Mouse (Mus musculus) embryo, embryonic 10.5 days (tissue): ENCODE measurements around the gene Ankzf1.

Source experiments
- DNase-seq: peaks from one replicate; pipeline ENCODE4 v3.0.0-alpha.2; 2015; ENCODE audit warnings: low spot score

Gene Ankzf1

GRCm38 (mm10) chr1:75191622-75192402 is at the start of gene Ankzf1, which contains the start of gene Atg9a:
TSS of gene Ankzf1 (plus strand) at chr1:75192151.
TSS of gene Atg9a (minus strand) at chr1:75192196.
- peak; percentile 99 for DNase-seq

- DNase-seq: peak; percentile 97
Measured at GRCm38 (mm10) chr1:75142301-75143261, 49.4 kb upstream of the Ankzf1 start, which contains the start of the genes Cnppd1 and Retreg2. TSS of gene Cnppd1 (minus strand) at chr1:75142711. TSS of gene Retreg2 (plus strand) at chr1:75142778.

- no peak for DNase-seq
Measured at GRCm38 (mm10) chr1:75145589-75145988, 46.4 kb upstream of the Ankzf1 start.

- DNase-seq: no peak
Measured at GRCm38 (mm10) chr1:75147411-75148135, 44.4 kb upstream of the Ankzf1 start.

- no peak for DNase-seq
Measured at GRCm38 (mm10) chr1:75148727-75149126, 43.2 kb upstream of the Ankzf1 start.

- no peak for DNase-seq
Measured at GRCm38 (mm10) chr1:75155837-75156236, 36.1 kb upstream of the Ankzf1 start.

GRCm38 (mm10) chr1:75158990-75159389 is 33.0 kb upstream of the Ankzf1 start:
- DNase-seq: no peak

- no peak for DNase-seq
Measured at GRCm38 (mm10) chr1:75159540-75160255, 32.3 kb upstream of the Ankzf1 start.

- no peak for DNase-seq
Measured at GRCm38 (mm10) chr1:75160256-75160617, 31.7 kb upstream of the Ankzf1 start.

GRCm38 (mm10) chr1:75168093-75168471 is 23.9 kb upstream of the Ankzf1 start:
- DNase-seq: no peak

- peak; percentile 96 for DNase-seq
Measured at GRCm38 (mm10) chr1:75168472-75169464, 23.2 kb upstream of the Ankzf1 start, which contains the start of gene Zfand2b. TSS of gene Zfand2b (plus strand) at chr1:75168646.

GRCm38 (mm10) chr1:75179334-75180104 is 12.4 kb upstream of the Ankzf1 start:
- peak; percentile 22 for DNase-seq

GRCm38 (mm10) chr1:75180105-75180590 is 11.8 kb upstream of the Ankzf1 start, which contains the start of gene Abcb6:
TSS of gene Abcb6 (minus strand) at chr1:75180392.
- peak; percentile 97 for DNase-seq

GRCm38 (mm10) chr1:75180741-75181140 is 11.2 kb upstream of the Ankzf1 start:
- no peak for DNase-seq

GRCm38 (mm10) chr1:75181377-75181870 is 10.5 kb upstream of the Ankzf1 start:
- no peak for DNase-seq

GRCm38 (mm10) chr1:75182160-75182559 is 9.8 kb upstream of the Ankzf1 start:
- no peak for DNase-seq

GRCm38 (mm10) chr1:75185495-75185894 is 6.5 kb upstream of the Ankzf1 start:
- DNase-seq: no peak

- DNase-seq: no peak
Measured at GRCm38 (mm10) chr1:75187126-75187525, 4.8 kb upstream of the Ankzf1 start.
